Mouse (Mus musculus) forebrain, embryonic 10.5 days (tissue): Measurements from ENCODE around the gene Lingo3. TPM values are rescaled to one million over a fixed set of nuclear protein-coding genes. Genes with fewer than 3 reads are reported as not detected.
"Not testable (repeated sequence)": the region's sequence is repeated elsewhere in the genome, so short reads cannot be mapped to it uniquely, and the experiment has no call there.

Experiments
- DNase-seq: peaks from one replicate; pipeline ENCODE4 v3.0.0-alpha.2; 2017; ENCODE audit warnings: low spot score; ENCODE audit errors: extremely low spot score
- H3K27ac ChIP-seq: fragments of 300-500 bp; sonication (generic); 2 replicates; pipeline ENCODE4 v1.5.1; 2016; ENCODE audit warnings: mild to moderate bottlenecking
- H3K27me3 ChIP-seq: fragments of 300-500 bp; sonication (generic); 2 replicates; pipeline ENCODE4 v1.6.1; 2016; ENCODE audit warnings: mild to moderate bottlenecking; ENCODE audit not compliant: poor library complexity, severe bottlenecking
- H3K36me3 ChIP-seq: fragments of 300-500 bp; sonication (generic); replicated peaks from 2 replicates; pipeline ENCODE4 v1.6.1; 2016; ENCODE audit warnings: mild to moderate bottlenecking, moderate library complexity
- H3K4me1 ChIP-seq: fragments of 300-500 bp; sonication (generic); 2 replicates; pipeline ENCODE4 v1.6.1; 2016
- H3K4me3 ChIP-seq: fragments of 300-500 bp; sonication (generic); 2 replicates; pipeline ENCODE4 v1.5.1; 2016; ENCODE audit warnings: mild to moderate bottlenecking, moderate library complexity
- H3K9me3 ChIP-seq: fragments of 300-500 bp; sonication (generic); 2 replicates; pipeline ENCODE4 v1.6.1; 2016; ENCODE audit warnings: mild to moderate bottlenecking, moderate library complexity
- WGBS: fragments of 180-500 bp; shearing (Covaris S2); methylation state at CpG from one replicate; pipeline ENCODE4 v1.1.7; 2016; 5-methylcytosine and 5-hydroxymethylcytosine counted together
- polyA plus RNA-seq: library from polyadenylated mRNA; unstranded; fragments of >200 nt; fragmentation: Nextera tagmentation; extraction: Ambion mirVana; gene quantifications from 2 replicates; pipeline ENCODE4 v1.2.1, GENCODE M21; 2016

Lingo3 gene
- polyA plus RNA-seq, 1 experiment from 2014 or later, result 1.5 TPM

- Histone ChIP-seq H3K27me3 (no peaks in the 10 kb centered on the region), H3K4me3 (peak within 1 kb of the TSS; percentile 88), H3K36me3 (peaks cover 33% of the 10 kb centered on the region), H3K4me1 (peaks cover 47% of the 10 kb centered on the region), H3K9me3 (no peaks in the 10 kb centered on the region), H3K27ac (peak within 1 kb of the TSS; percentile 95)
- under 1% methylated on average over 82 of the region's 82 CpGs for WGBS
- DNase-seq, result peak; percentile 99
Measured at GRCm38 (mm10) chr10:80826151-80827062, 17.4 kb downstream of the Lingo3 start, which contains the start of gene Oaz1. Gene Oaz1, plus strand, starts transcription at chr10:80826656.

DNA sequence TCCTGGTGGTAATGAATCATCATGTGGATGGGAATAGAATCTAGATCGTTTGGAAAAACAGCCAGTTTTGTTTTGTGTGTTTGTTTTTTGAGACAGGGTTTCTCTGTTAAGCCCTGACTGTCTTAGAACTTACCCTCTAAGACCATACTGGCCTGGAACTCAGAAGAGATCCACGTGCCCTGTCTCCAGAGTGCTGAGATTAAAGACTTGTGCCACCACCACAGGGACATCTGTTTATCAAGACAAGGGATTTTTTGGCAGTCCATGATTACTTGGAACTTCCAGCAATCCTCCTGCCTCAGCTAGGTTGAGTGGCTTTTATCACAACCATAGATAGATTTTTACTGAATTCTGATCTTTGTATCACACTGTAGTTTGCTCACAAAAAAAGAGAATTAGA, 19.0 kb downstream of the Lingo3 start:
- Histone ChIP-seq H3K36me3 (peaks cover 19% of the 10 kb centered on the region), H3K4me1 (peaks cover 32% of the 10 kb centered on the region), H3K27me3 (no peaks in the 10 kb centered on the region), H3K27ac (no peak overlapping the region), H3K9me3 (no peaks in the 10 kb centered on the region), H3K4me3 (no peak overlapping the region)
- 85% methylated on average over 2 of the region's 2 CpGs for WGBS
- no peak for DNase-seq

DNA sequence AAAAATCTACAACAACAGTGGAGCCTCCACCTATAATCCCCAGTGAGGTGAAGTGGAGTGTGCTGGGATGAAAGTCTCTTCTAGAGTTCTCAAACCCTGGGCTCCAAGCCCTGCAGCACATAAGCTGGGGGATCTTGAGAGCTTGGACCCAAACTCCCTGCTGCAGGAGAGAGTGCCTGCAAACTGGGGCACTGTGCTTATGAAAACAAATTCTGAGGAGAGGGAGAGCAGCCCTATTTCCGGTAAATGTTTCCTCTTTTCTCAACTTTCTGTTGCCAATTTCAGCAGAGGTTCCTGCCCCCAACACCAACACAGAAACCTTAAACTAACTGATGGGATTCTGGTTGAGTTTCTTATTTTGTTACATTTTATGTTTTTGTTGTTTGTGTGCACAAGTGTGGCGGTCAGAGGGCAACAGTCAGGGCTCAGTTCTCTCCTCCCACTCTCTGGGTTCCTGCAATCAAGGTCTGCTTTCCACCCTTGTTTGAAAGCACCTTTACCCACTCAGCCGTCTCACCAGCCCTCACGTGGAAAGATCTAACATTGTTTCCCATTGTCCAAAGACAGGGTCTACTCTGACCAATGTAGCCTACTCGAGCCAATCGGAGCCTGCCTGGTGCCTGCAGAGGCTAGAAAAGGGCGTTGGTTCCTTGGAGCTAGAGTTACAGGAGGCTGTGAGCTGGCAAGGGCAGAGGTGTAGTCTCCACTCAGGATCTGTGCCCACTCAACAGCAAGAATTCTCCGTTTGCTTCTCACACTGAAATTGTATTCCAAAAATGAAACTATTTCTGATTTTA, 19.8 kb downstream of the Lingo3 start:
- 77% methylated on average over 8 of the region's 8 CpGs for WGBS
- H3K4me1 ChIP-seq, result peaks cover 24% of the 10 kb centered on the region
- H3K36me3 ChIP-seq, result peaks cover 11% of the 10 kb centered on the region
- H3K27ac ChIP-seq, result no peak overlapping the region
- no peaks in the 10 kb centered on the region for H3K9me3 ChIP-seq
- H3K27me3 ChIP-seq, result no peaks in the 10 kb centered on the region
- DNase-seq, result no peak
- no peak overlapping the region for H3K4me3 ChIP-seq

- no peak overlapping the region for H3K4me3 ChIP-seq
- WGBS, result 79% methylated on average over 1 of the region's 1 CpGs
- H3K9me3 ChIP-seq, result no peaks in the 10 kb centered on the region
- peaks cover 6% of the 10 kb centered on the region for H3K36me3 ChIP-seq
- DNase-seq, result no peak
- H3K27me3 ChIP-seq, result no peaks in the 10 kb centered on the region
- H3K4me1 ChIP-seq, result peaks cover 19% of the 10 kb centered on the region
- no peak overlapping the region for H3K27ac ChIP-seq
Measured at GRCm38 (mm10) chr10:80823316-80823715, 20.5 kb downstream of the Lingo3 start.

- Histone ChIP-seq H3K4me1 (peaks cover 12% of the 10 kb centered on the region), H3K36me3 (no peaks in the 10 kb centered on the region), H3K27ac (no peak overlapping the region), H3K27me3 (no peaks in the 10 kb centered on the region), H3K4me3 (no peak overlapping the region), H3K9me3 (no peaks in the 10 kb centered on the region)
- DNase-seq, result no peak
- WGBS, result 95% methylated on average over 5 of the region's 5 CpGs
Measured at GRCm38 (mm10) chr10:80822528-80822927, 21.3 kb downstream of the Lingo3 start.

- H3K4me1 ChIP-seq, result peaks cover 8% of the 10 kb centered on the region; the same call in 1 of the 2 replicates
- no peaks in the 10 kb centered on the region for H3K9me3 ChIP-seq
- H3K4me3 ChIP-seq, result no peak overlapping the region
- WGBS, result 44% methylated on average over 2 of the region's 2 CpGs
- H3K36me3 ChIP-seq, result no peaks in the 10 kb centered on the region
- no peaks in the 10 kb centered on the region for H3K27me3 ChIP-seq
- no peak overlapping the region for H3K27ac ChIP-seq
- DNase-seq, result no peak
Measured at GRCm38 (mm10) chr10:80821991-80822390, 21.8 kb downstream of the Lingo3 start.

- no peaks in the 10 kb centered on the region for H3K4me1 ChIP-seq
- H3K27me3 ChIP-seq, result no peaks in the 10 kb centered on the region
- no peak overlapping the region for H3K4me3 ChIP-seq
- no peak for DNase-seq
- 64% methylated on average over 3 of the region's 3 CpGs for WGBS
- no peaks in the 10 kb centered on the region for H3K36me3 ChIP-seq
- no peak overlapping the region for H3K27ac ChIP-seq
- no peaks in the 10 kb centered on the region for H3K9me3 ChIP-seq
Measured at GRCm38 (mm10) chr10:80819406-80819805, 24.4 kb downstream of the Lingo3 start.

GRCm38 (mm10) chr10:80818599-80819281, 25.1 kb downstream of the Lingo3 start:
- no peaks in the 10 kb centered on the region for H3K9me3 ChIP-seq
- DNase-seq, result no peak
- H3K36me3 ChIP-seq, result no peaks in the 10 kb centered on the region
- 57% methylated on average over 6 of the region's 6 CpGs for WGBS
- H3K27ac ChIP-seq, result no peak overlapping the region
- no peak overlapping the region for H3K4me3 ChIP-seq
- no peaks in the 10 kb centered on the region for H3K27me3 ChIP-seq
- no peaks in the 10 kb centered on the region for H3K4me1 ChIP-seq

GRCm38 (mm10) chr10:80817955-80818354, 25.9 kb downstream of the Lingo3 start:
- not testable (repeated sequence) for H3K9me3 ChIP-seq, H3K27ac ChIP-seq, H3K4me1 ChIP-seq, DNase-seq, H3K27me3 ChIP-seq, H3K4me3 ChIP-seq, H3K36me3 ChIP-seq
- 85% methylated on average over 7 of the region's 7 CpGs for WGBS

GRCm38 (mm10) chr10:80817164-80817563, 26.7 kb downstream of the Lingo3 start:
- WGBS, result 81% methylated on average over 2 of the region's 2 CpGs
- DNase-seq, result no peak
- Histone ChIP-seq H3K36me3 (no peaks in the 10 kb centered on the region), H3K4me1 (no peaks in the 10 kb centered on the region), H3K4me3 (no peak overlapping the region), H3K27ac (no peak overlapping the region), H3K27me3 (peaks cover 13% of the 10 kb centered on the region), H3K9me3 (no peaks in the 10 kb centered on the region)

DNA sequence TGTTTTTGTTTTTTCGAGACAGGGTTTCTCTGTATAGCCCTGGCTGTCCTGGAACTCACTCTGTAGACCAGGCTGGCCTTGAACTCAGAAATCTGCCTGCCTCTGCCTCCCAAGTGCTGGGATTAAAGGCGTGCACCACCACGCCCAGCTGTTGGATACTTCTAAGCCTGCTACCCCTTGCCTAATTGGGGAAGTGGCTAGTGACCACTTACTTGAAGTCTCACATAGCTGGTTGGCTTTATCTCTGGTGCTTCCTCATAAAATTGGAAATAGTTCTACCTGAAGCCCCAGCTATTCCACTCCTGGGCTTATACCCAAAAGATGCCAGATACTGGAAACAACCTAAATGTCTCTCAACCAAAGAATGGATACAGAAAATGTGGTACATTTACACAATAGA, 27.5 kb downstream of the Lingo3 start:
- H3K4me1 ChIP-seq, DNase-seq: not testable (repeated sequence)
- 79% methylated on average over 3 of the region's 3 CpGs for WGBS

DNA sequence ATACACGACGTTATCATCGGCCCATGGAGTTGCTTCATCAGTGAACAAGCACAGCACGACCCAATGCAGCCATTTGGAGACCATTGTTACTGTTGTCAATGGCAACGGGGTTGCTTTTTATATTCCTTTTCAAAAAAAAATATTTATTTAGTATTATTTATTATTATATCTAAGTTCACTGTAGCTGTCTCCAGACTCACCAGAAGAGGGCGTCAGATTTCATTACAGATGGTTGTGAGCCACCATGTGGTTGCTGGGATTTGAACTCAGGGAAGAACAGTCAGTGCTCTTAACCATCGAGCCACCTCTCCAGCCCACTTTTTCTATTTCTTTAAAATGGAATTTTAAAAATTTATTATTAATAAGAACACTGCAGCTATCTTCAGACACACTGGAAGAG, 29.0 kb downstream of the Lingo3 start:
- no peak overlapping the region for H3K4me3 ChIP-seq
- peaks cover 8% of the 10 kb centered on the region for H3K4me1 ChIP-seq
- DNase-seq, result no peak
- no peak overlapping the region for H3K27ac ChIP-seq
- peaks cover 37% of the 10 kb centered on the region for H3K27me3 ChIP-seq
- H3K36me3 ChIP-seq, result no peaks in the 10 kb centered on the region
- no peaks in the 10 kb centered on the region for H3K9me3 ChIP-seq
- WGBS, result 74% methylated on average over 7 of the region's 7 CpGs

More for the DNA sequence above, 27.5 kb downstream of the Lingo3 start:
- H3K36me3 ChIP-seq, H3K27ac ChIP-seq, H3K9me3 ChIP-seq, H3K4me3 ChIP-seq: not testable (repeated sequence)
- H3K27me3 ChIP-seq, result peaks cover 22% of the 10 kb centered on the region
